Mouse (Mus musculus) frontal cortex, adult 2 months (tissue): ENCODE data around the gene Cdc14a. TPM values are rescaled to one million over a fixed set of nuclear protein-coding genes. Genes with fewer than 3 reads are reported as not detected.

Experiments
- DNase-seq, 2 experiments: peaks; one replicate each; pipeline ENCODE4 v3.0.0; 2022; ENCODE audit warnings: low spot score in 1 of 2; ENCODE audit errors: extremely low spot score in 1 of 2
- polyA plus RNA-seq: library from polyadenylated mRNA; depleted of rRNA; stranded (reverse); fragments of >200 nt; gene quantifications from 2 replicates; pipeline ENCODE4 v1.2.3, GENCODE M21; 2012; rRNA removed

Cdc14a gene
- 2.8 and 3.0 TPM in 2 replicates for polyA plus RNA-seq

GRCm38 (mm10) chr3:116423353-116424159, at the start of gene Cdc14a:
Gene Cdc14a (minus strand): TSS chr3:116424032.
- DNase-seq, result peak; percentile 26 to 58

- no peak for DNase-seq
Observed at GRCm38 (mm10) chr3:116465709-116466108, 41.9 kb upstream of the Cdc14a start.

- DNase-seq, result no peak
Observed at GRCm38 (mm10) chr3:116464318-116464717, 40.5 kb upstream of the Cdc14a start.

GRCm38 (mm10) chr3:116461053-116461452, 37.2 kb upstream of the Cdc14a start:
- DNase-seq, result no peak

GRCm38 (mm10) chr3:116454529-116454928, 30.7 kb upstream of the Cdc14a start:
- DNase-seq, result no peak

GRCm38 (mm10) chr3:116450741-116451140, 26.9 kb upstream of the Cdc14a start:
- no peak for DNase-seq

- no peak for DNase-seq
Observed at GRCm38 (mm10) chr3:116444327-116444726, 20.5 kb upstream of the Cdc14a start.

GRCm38 (mm10) chr3:116442788-116443187, 19.0 kb upstream of the Cdc14a start:
- DNase-seq, result no peak

- DNase-seq, result no peak
Observed at GRCm38 (mm10) chr3:116441518-116442205, 17.8 kb upstream of the Cdc14a start.

- DNase-seq, result no peak
Observed at GRCm38 (mm10) chr3:116440066-116440997, 16.5 kb upstream of the Cdc14a start.

GRCm38 (mm10) chr3:116436811-116437601, 13.2 kb upstream of the Cdc14a start:
- no peak for DNase-seq

GRCm38 (mm10) chr3:116436113-116436512, 12.3 kb upstream of the Cdc14a start:
- no peak for DNase-seq

GRCm38 (mm10) chr3:116434757-116435156, 10.9 kb upstream of the Cdc14a start:
- DNase-seq, result no peak

- DNase-seq, result no peak
Observed at GRCm38 (mm10) chr3:116425901-116426300, 2.1 kb upstream of the Cdc14a start.

GRCm38 (mm10) chr3:116424973-116425284, 1.1 kb upstream of the Cdc14a start:
- DNase-seq, result peak; percentile 39 to 83

- DNase-seq, result peak in 1 of 2 experiments; percentile 21
Observed at GRCm38 (mm10) chr3:116424160-116424972, 534 bp upstream of the Cdc14a start.

- peak in 1 of 2 experiments; percentile 57 for DNase-seq
Observed at GRCm38 (mm10) chr3:116422795-116423352, 958 bp downstream of the Cdc14a start.

GRCm38 (mm10) chr3:116422074-116422473, 1.8 kb downstream of the Cdc14a start:
- no peak for DNase-seq

- no peak for DNase-seq
Observed at GRCm38 (mm10) chr3:116421121-116421520, 2.7 kb downstream of the Cdc14a start.
